Mouse (Mus musculus): ENCODE data around the gene Pcbp4. TPM values are rescaled to one million over a fixed set of nuclear protein-coding genes. Genes with fewer than 3 reads are reported as not detected.

The Pcbp4 gene
- polyA plus RNA-seq, 1 experiment from 2014 or later, result 256 TPM

DNA sequence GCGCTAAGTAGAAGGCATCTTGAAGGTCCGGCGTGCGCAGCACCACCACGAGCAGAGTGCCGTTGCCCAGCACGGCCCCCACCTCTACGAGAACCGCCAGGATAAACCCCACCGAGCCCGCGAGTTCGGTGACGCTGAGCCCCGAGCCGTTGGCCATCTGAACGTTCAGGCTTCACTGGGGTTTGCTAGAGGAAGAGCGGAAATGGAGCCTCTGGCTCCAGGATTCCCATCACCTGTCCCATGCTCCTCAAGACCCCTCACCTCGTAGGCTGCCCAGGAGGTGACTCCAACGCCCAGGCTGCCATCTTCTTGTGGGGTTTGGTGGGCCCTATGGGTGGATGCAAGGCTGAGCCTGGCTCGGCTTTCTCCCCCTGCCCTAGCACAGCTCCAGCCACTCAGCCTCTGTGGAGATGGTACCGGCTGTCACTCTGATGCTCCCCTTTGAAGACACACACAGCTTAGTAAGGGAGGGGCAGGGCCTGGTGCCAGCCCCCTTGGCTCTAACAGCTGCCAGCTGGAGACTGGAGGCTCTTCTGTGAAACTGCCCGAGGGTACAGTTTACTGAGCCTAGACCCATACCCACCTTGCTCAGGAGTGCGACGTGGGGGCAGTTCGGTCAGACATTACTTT, 12.6 kb downstream of the Pcbp4 start, which contains the start of gene Gpr62:
Gene Gpr62, minus strand, starts transcription at position 368 of the 630 bp plus-strand sequence.
- H3K4me1 ChIP-seq (ENCODE audit: control insufficient read depth, insufficient read depth, low read length), result peaks cover 11% of the 10 kb centered on the region
- H3K4me3 ChIP-seq (ENCODE audit: low read depth, low read length), result peak within 1 kb of the TSS; percentile 38
- H3K27ac ChIP-seq (ENCODE audit: low read depth, low read length), result peak within 1 kb of the TSS; percentile 59
- no peak for DNase-seq (ENCODE audit: low spot score, missing footprints)
- H3K27me3 ChIP-seq (ENCODE audit: control insufficient read depth, insufficient read depth, low read length), result peaks cover 7% of the 10 kb centered on the region
- WGBS, result 36% methylated on average over 26 of the region's 26 CpGs
- ATAC-seq (ENCODE audit: low FRiP score), result 0 out of 2 replicates have a peak, but pooled peaks have one; percentile 1
- H3K36me3 ChIP-seq (ENCODE audit: control insufficient read depth, insufficient read depth, low read length), result peaks cover 21% of the 10 kb centered on the region
- H3K4me2 ChIP-seq, result peak within 1 kb of the TSS; percentile 79
- H3K9me3 ChIP-seq (ENCODE audit: control insufficient read depth, low read length), result no peaks in the 10 kb centered on the region
- H3K9ac ChIP-seq (ENCODE audit: low read length), result peak within 1 kb of the TSS; percentile 70

DNA sequence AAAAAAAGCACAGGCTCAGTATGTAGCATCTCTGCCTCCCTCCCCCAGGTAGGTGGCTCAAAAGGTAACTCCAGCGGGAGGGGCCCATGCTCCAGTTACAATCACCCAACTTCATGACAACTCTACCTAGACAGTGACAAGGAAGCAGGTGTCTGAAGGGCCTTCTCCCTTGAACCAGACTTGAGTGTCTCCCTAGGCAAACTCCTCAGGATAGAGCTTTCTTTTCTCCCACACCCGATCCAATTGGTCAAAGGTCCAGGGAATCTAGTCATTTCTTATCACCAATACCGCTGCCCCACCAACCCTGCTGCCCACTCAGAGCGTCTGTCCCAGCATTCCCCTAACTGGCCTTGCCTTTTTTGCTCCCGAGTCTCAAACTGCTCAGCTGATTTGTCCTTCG, 13.6 kb downstream of the Pcbp4 start:
- 87% methylated on average over 6 of the region's 6 CpGs for WGBS
- Histone ChIP-seq H3K27me3 (ENCODE audit: control insufficient read depth, insufficient read depth, low read length) (peaks cover 7% of the 10 kb centered on the region), H3K9me3 (ENCODE audit: control insufficient read depth, low read length) (no peaks in the 10 kb centered on the region), H3K27ac (ENCODE audit: low read depth, low read length) (no peak overlapping the region), H3K4me3 (ENCODE audit: low read depth, low read length) (no peak overlapping the region), H3K36me3 (ENCODE audit: control insufficient read depth, insufficient read depth, low read length) (peaks cover 15% of the 10 kb centered on the region), H3K4me2 (no peak overlapping the region), H3K9ac (ENCODE audit: low read length) (no peak overlapping the region), H3K4me1 (ENCODE audit: control insufficient read depth, insufficient read depth, low read length) (peaks cover 13% of the 10 kb centered on the region)
- no peak for ATAC-seq (ENCODE audit: low FRiP score)
- no peak for DNase-seq (ENCODE audit: low spot score, missing footprints)

DNA sequence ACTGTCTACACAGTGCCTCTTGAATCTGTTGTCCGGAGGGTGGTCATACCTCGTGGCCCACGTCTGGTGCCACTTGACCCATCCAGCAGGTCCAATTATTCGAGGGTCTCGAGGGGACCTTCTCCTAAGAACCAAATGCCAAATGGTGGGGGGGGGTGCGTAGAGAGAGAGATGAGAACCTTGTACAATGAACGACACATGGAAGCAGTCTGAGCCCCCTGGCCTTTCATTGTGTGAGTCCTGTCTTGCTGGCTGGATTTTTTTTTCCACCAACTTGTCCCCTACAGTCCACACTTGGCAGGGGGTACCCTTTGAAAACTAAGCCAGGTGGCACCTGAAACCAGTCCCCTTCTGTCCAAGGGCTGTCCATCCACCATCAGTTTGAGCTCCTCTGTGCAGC, 14.7 kb downstream of the Pcbp4 start:
- H3K9ac ChIP-seq (ENCODE audit: low read length), result no peak overlapping the region
- H3K27ac ChIP-seq (ENCODE audit: low read depth, low read length), result no peak overlapping the region
- H3K4me1 ChIP-seq (ENCODE audit: control insufficient read depth, insufficient read depth, low read length), result peaks cover 16% of the 10 kb centered on the region
- ATAC-seq (ENCODE audit: low FRiP score), result no peak
- peak; percentile 53 for DNase-seq (ENCODE audit: low spot score, missing footprints)
- 87% methylated on average over 7 of the region's 7 CpGs for WGBS
- H3K4me3 ChIP-seq (ENCODE audit: low read depth, low read length), result no peak overlapping the region
- no peak overlapping the region for H3K4me2 ChIP-seq
- peaks cover 7% of the 10 kb centered on the region for H3K36me3 ChIP-seq (ENCODE audit: control insufficient read depth, insufficient read depth, low read length)
- H3K27me3 ChIP-seq (ENCODE audit: control insufficient read depth, insufficient read depth, low read length), result peaks cover 7% of the 10 kb centered on the region
- H3K9me3 ChIP-seq (ENCODE audit: control insufficient read depth, low read length), result no peaks in the 10 kb centered on the region

DNA sequence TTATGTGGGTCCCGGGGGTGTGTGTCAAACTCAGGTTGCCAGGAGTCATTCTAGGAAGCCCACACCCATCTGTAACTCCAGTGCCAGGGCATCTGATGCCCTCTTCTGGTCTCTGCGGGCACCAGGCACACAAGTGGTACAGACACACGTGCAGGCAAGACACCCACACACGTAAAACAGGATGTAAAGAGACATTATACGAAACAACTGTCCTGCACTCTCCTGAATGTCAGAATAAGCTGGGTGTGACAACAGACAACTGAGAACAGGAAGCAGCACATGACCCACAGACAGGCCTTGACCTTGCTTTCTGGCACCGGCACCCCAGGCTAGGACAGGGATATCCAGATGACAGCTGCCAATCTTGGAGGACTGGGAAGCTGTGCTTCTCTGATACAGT, 16.2 kb downstream of the Pcbp4 start:
- Histone ChIP-seq H3K4me1 (ENCODE audit: control insufficient read depth, insufficient read depth, low read length) (peaks cover 18% of the 10 kb centered on the region), H3K9me3 (ENCODE audit: control insufficient read depth, low read length) (no peaks in the 10 kb centered on the region), H3K27ac (ENCODE audit: low read depth, low read length) (no peak overlapping the region), H3K4me3 (ENCODE audit: low read depth, low read length) (no peak overlapping the region), H3K9ac (ENCODE audit: low read length) (no peak overlapping the region), H3K36me3 (ENCODE audit: control insufficient read depth, insufficient read depth, low read length) (no peaks in the 10 kb centered on the region; the same call in 1 of the 2 replicates), H3K27me3 (ENCODE audit: control insufficient read depth, insufficient read depth, low read length) (peaks cover 3% of the 10 kb centered on the region), H3K4me2 (no peak overlapping the region)
- ATAC-seq (ENCODE audit: low FRiP score) (no peak), DNase-seq (ENCODE audit: low spot score, missing footprints) (no peak)
- WGBS, result 78% methylated on average over 6 of the region's 6 CpGs

DNA sequence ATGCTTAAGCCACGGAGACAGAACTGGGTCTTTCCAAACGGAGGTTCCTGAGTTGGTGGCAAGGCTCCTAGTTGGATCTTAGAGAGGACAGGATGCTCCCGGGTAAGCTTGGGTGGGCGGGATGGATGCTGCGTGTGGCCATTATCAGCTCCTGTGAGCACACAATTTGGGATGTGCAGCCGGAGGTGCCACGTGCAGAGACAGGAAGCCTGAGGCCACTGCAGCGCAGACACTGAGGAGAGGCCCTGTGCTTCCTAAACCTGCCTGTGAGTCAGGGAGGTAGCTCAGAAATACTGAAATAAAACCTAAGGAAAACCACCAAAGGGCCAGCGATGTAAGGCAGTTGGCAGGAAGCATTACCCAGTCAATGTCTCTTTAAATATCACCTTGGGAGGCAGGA, 16.7 kb downstream of the Pcbp4 start:
- peaks cover 18% of the 10 kb centered on the region for H3K4me1 ChIP-seq (ENCODE audit: control insufficient read depth, insufficient read depth, low read length)
- H3K4me3 ChIP-seq (ENCODE audit: low read depth, low read length), result no peak overlapping the region
- no peaks in the 10 kb centered on the region for H3K36me3 ChIP-seq (ENCODE audit: control insufficient read depth, insufficient read depth, low read length)
- H3K9me3 ChIP-seq (ENCODE audit: control insufficient read depth, low read length), result no peaks in the 10 kb centered on the region
- no peak for DNase-seq (ENCODE audit: low spot score, missing footprints)
- peaks cover 3% of the 10 kb centered on the region for H3K27me3 ChIP-seq (ENCODE audit: control insufficient read depth, insufficient read depth, low read length)
- WGBS, result 80% methylated on average over 9 of the region's 9 CpGs
- no peak for ATAC-seq (ENCODE audit: low FRiP score)
- no peak overlapping the region for H3K27ac ChIP-seq (ENCODE audit: low read depth, low read length)
- no peak overlapping the region for H3K9ac ChIP-seq (ENCODE audit: low read length)
- H3K4me2 ChIP-seq, result no peak overlapping the region

DNA sequence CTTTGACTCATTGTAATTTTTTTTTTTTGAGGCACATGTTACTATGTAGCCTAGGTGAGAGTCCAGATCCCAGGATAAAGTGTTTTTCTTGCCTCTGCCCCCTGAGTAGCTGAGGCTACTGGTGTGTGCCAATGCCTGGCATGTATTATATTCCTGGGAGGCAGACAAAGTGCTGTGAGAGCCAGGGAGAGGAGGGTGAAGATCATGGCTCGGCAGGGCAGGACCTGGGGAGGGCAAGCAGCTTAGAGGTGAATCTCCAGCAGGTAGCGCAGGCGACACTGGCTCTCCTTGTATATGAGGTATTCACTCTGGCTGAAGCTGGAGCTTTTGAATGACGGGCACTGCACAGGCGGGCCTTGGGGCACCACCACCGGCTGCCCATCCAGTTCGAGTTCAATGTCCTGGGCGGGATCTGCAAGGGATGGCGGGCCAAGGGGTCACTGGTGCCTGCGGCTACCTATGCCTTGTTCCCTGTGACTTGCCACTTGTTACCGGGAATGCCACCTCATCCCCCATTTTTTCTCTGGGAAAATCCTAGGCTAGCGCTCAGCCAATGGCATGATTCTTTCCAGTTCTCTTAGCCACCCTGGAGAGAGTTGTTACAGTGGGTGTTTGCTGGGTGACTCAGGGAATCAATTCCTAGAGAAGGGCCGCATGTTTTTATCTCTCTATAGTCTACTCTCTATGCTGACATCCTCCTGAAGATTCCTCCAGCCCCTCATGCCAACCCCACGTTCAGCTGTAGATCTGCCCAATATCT, 18.1 kb downstream of the Pcbp4 start:
- H3K27ac ChIP-seq (ENCODE audit: low read depth, low read length), result no peak overlapping the region
- H3K9ac ChIP-seq (ENCODE audit: low read length), result no peak overlapping the region; the same call in 1 of the 2 replicates
- no peak for ATAC-seq (ENCODE audit: low FRiP score)
- no peak for DNase-seq (ENCODE audit: low spot score, missing footprints)
- H3K36me3 ChIP-seq (ENCODE audit: control insufficient read depth, insufficient read depth, low read length), result no peaks in the 10 kb centered on the region
- H3K4me2 ChIP-seq, result no peak overlapping the region
- no peak overlapping the region for H3K4me3 ChIP-seq (ENCODE audit: low read depth, low read length)
- 67% methylated on average over 14 of the region's 14 CpGs for WGBS
- H3K27me3 ChIP-seq (ENCODE audit: control insufficient read depth, insufficient read depth, low read length), result no peaks in the 10 kb centered on the region; the same call in 1 of the 2 replicates
- no peaks in the 10 kb centered on the region for H3K9me3 ChIP-seq (ENCODE audit: control insufficient read depth, low read length)
- H3K4me1 ChIP-seq (ENCODE audit: control insufficient read depth, insufficient read depth, low read length), result peaks cover 17% of the 10 kb centered on the region

DNA sequence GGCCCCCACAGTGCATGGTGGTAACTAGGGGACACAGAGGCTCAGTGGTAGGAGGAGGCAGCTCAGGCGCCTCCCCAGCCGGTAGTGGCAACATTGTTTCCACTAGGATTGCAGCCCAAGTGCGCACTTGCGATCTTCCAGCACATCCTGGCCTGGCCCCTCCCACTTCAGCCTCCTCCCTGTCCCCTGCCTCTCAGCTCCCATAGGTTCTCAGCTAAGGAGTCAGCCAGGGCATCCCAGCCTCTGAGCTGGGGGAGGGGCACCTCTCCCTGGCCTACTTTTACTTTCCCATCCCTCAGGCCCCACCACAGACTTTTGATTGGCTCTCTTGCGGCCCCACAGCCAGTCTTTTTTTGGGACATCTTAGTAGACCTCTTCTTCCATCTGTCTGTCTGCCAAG, 18.8 kb downstream of the Pcbp4 start:
- DNase-seq (ENCODE audit: low spot score, missing footprints) (no peak), ATAC-seq (ENCODE audit: low FRiP score) (no peak)
- H3K4me2 ChIP-seq, result no peak overlapping the region
- peaks cover 21% of the 10 kb centered on the region for H3K4me1 ChIP-seq (ENCODE audit: control insufficient read depth, insufficient read depth, low read length)
- no peak overlapping the region for H3K27ac ChIP-seq (ENCODE audit: low read depth, low read length)
- H3K9ac ChIP-seq (ENCODE audit: low read length), result no peak overlapping the region
- WGBS, result 11% methylated on average over 5 of the region's 5 CpGs
- H3K36me3 ChIP-seq (ENCODE audit: control insufficient read depth, insufficient read depth, low read length), result no peaks in the 10 kb centered on the region
- no peaks in the 10 kb centered on the region for H3K27me3 ChIP-seq (ENCODE audit: control insufficient read depth, insufficient read depth, low read length)
- H3K9me3 ChIP-seq (ENCODE audit: control insufficient read depth, low read length), result no peaks in the 10 kb centered on the region
- no peak overlapping the region for H3K4me3 ChIP-seq (ENCODE audit: low read depth, low read length)

DNA sequence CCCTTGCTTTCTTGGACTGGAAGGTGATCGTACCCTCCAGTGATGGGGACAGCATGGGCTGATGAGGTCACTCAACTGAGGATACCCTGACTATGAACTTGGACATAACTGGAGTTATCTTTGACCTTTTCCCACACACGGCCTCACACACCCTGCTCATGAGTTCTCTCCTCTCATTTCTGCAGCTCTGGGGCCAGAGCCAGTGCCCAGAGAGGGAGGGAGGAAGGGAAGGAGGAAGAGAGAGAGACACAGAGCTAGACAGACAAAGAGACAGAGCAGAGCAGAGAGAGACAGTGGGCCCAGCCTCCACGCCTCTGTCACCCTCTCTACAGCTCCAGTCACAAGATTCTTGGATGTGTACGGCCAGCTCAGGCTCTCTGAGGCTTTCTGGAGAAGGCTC, 19.2 kb downstream of the Pcbp4 start:
- DNase-seq (ENCODE audit: low spot score, missing footprints), result peak; percentile 81
- H3K36me3 ChIP-seq (ENCODE audit: control insufficient read depth, insufficient read depth, low read length), result no peaks in the 10 kb centered on the region
- no peaks in the 10 kb centered on the region for H3K27me3 ChIP-seq (ENCODE audit: control insufficient read depth, insufficient read depth, low read length)
- peaks cover 21% of the 10 kb centered on the region for H3K4me1 ChIP-seq (ENCODE audit: control insufficient read depth, insufficient read depth, low read length)
- ATAC-seq (ENCODE audit: low FRiP score), result no peak
- H3K27ac ChIP-seq (ENCODE audit: low read depth, low read length), result no peak overlapping the region
- H3K4me2 ChIP-seq, result no peak overlapping the region
- no peak overlapping the region for H3K9ac ChIP-seq (ENCODE audit: low read length)
- no peak overlapping the region for H3K4me3 ChIP-seq (ENCODE audit: low read depth, low read length)
- no peaks in the 10 kb centered on the region for H3K9me3 ChIP-seq (ENCODE audit: control insufficient read depth, low read length)
- WGBS, result 76% methylated on average over 4 of the region's 4 CpGs

DNA sequence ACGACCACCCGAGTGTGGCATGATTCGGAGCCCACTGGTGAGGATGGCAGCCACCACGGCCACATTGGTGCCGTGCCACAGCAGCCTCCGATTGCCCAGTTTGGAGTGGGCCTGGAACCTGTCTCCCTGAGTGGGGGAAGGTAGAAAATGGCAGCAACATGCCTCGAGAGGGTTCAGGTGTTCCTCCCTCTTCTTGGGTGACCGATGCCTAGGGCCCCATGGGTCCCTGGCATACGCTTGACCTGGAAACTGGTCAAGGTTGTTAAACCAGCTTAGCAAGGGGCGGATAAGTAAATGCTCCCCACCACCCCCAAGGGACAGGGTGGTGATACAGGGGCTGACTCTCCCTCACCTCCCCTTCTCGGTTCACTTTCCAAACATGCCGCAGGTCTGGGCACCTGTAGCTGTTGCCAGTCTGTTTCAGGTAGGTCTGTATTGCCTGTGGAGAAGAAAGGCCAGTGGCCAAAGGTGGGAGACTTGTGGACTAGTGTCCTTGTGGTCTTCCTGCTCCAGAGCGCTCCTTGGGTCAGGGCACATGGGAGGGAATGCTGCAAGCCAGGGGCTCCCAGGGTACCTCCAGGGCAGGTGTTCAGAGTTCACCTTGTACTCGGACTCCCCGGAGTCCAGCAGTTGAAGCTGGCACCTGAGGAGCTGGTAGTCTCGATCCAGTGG, 20.1 kb downstream of the Pcbp4 start:
- Histone ChIP-seq H3K4me3 (ENCODE audit: low read depth, low read length) (no peak overlapping the region), H3K27me3 (ENCODE audit: control insufficient read depth, insufficient read depth, low read length) (no peaks in the 10 kb centered on the region), H3K36me3 (ENCODE audit: control insufficient read depth, insufficient read depth, low read length) (no peaks in the 10 kb centered on the region), H3K9me3 (ENCODE audit: control insufficient read depth, low read length) (no peaks in the 10 kb centered on the region), H3K27ac (ENCODE audit: low read depth, low read length) (no peak overlapping the region), H3K9ac (ENCODE audit: low read length) (no peak overlapping the region), H3K4me2 (no peak overlapping the region), H3K4me1 (ENCODE audit: control insufficient read depth, insufficient read depth, low read length) (peaks cover 28% of the 10 kb centered on the region)
- WGBS, result 90% methylated on average over 16 of the region's 16 CpGs
- DNase-seq (ENCODE audit: low spot score, missing footprints), result peak; percentile 74
- no peak for ATAC-seq (ENCODE audit: low FRiP score)

Measured in midbrain, embryonic 11.5 days (tissue).